Mouse (Mus musculus) thymus, adult 2 months (tissue): ENCODE measurements around the gene Sdhaf3.

ENCODE experiments used
- CTCF ChIP-seq: fragments of 200-500 bp; IDR thresholded peaks from 2 replicates; pipeline ENCODE4 v1.5.1; 2012; ENCODE audit warnings: mild to moderate bottlenecking, control low read depth, low read length, moderate library complexity, borderline replicate concordance; ENCODE audit not compliant: control insufficient read depth, poor library complexity, insufficient read depth; ENCODE audit errors: extremely low read depth
- POLR2A ChIP-seq: fragments of 200-500 bp; IDR thresholded peaks from 2 replicates; pipeline ENCODE4 v1.6.1; 2012; ENCODE audit warnings: mild to moderate bottlenecking, low read length, control low read depth, moderate library complexity; ENCODE audit not compliant: control insufficient read depth, poor library complexity, insufficient read depth; ENCODE audit errors: extremely low read depth

DNA sequence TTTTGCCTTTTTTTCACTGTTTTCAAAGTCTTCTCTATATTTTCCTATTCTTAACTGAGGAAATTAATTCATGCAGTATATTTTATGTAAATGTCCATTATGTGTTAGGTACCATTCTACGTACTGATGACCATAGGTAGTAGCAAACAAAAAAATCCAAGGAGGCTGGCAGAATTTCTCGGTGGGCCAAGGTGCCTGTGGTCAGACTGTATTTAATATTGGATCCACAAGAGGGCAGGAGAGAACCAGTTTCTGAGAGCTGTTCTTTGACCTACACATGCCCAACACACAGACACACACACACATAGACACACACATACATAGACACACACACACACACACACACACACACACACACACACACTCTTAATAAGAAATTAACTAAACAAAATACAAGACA lies 48.2 kb downstream of the Sdhaf3 start:
- TF ChIP-seq POLR2A: no peak
- TF ChIP-seq CTCF: no peak
